Mouse (Mus musculus) right cerebral cortex, adult 2 months (tissue): ENCODE data around the gene Tbxas1.

Experiments used
- DNase-seq, 2 experiments: peaks; one replicate each; pipeline ENCODE4 v3.0.0; 2021 to 2022; ENCODE audit warnings: low spot score in 2 of 2

The Tbxas1 gene

GRCm38 (mm10) chr6:38995774-38996173 lies 120.6 kb downstream of the Tbxas1 start:
- no peak for DNase-seq

GRCm38 (mm10) chr6:38997838-38998237 lies 122.6 kb downstream of the Tbxas1 start:
- DNase-seq: no peak

DNA sequence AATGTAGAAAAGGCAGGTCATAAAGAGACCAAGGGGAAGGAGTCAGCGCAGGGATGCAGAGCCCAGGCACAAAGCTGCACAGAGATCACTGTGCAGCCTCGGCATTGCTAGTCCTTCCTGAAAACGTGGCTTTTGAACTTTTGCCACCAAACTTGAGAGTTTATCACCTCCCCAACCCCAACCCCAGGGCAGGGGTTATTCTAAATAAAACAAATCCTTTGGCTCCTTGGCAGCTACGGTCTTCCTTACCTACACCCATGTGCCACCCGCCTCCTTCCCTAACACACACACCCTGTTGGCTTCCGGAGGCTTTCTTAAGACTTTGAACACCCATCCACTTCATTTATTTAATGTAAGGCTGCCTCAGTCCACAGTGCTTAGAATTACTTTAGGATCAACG lies 127.9 kb downstream of the Tbxas1 start:
- no peak for DNase-seq

DNA sequence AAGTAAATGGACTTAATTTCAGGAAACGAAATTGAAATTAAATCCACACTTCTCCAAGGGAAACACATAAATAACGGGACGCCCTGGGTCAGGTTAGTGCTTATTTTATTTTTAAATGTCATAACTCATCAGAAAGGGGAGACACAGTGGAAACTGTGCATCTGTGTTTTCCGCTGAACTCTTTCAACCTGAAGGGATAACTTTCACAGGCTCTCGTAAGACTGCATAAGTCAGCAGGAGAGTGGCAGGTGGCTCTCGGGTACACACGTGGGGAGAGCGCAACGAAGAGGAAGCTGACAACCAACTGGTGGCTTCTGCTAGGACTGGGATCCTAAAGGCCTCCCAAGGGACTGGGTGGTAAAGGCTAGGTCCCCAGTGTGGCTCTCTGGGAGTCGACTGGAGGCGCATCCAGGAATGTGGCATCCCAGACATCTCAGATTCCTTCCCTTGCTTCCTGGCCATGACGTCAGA lies 128.8 kb downstream of the Tbxas1 start:
- DNase-seq: no peak

- DNase-seq: no peak
Observed at GRCm38 (mm10) chr6:39005267-39005944, 130.2 kb downstream of the Tbxas1 start.

DNA sequence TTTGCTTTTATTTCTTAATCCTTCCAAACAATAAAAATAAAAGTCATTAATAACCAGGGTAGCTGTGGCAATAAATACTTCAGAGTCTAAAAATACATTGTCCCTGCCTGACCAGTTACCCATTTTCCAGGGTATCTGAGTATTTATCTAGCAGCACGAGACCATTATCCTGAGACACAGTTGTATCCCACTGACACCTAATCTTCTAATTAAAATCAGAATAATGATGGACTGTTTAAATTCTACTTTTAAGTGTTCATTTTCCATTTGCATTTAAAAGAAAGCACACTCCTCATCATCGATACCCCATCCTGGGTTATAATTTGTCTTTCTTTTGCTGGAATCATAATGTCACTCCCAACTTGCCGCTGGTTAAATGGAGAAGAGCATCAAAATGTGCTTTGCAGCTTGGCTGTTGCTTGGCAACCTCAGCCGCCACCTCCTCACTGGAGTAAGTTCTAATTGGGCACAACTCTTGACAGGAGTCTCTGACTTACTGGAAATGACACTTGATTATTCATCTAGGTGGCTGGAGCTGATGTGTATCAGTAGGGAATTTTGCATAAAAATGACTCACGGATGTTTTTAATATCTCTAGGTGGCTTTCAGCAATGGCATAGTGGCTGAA lies 130.9 kb downstream of the Tbxas1 start:
- DNase-seq: peak; percentile 59 to 63

GRCm38 (mm10) chr6:39007223-39007622 lies 132.0 kb downstream of the Tbxas1 start:
- DNase-seq: no peak

GRCm38 (mm10) chr6:39008116-39008515 lies 132.9 kb downstream of the Tbxas1 start:
- no peak for DNase-seq

DNA sequence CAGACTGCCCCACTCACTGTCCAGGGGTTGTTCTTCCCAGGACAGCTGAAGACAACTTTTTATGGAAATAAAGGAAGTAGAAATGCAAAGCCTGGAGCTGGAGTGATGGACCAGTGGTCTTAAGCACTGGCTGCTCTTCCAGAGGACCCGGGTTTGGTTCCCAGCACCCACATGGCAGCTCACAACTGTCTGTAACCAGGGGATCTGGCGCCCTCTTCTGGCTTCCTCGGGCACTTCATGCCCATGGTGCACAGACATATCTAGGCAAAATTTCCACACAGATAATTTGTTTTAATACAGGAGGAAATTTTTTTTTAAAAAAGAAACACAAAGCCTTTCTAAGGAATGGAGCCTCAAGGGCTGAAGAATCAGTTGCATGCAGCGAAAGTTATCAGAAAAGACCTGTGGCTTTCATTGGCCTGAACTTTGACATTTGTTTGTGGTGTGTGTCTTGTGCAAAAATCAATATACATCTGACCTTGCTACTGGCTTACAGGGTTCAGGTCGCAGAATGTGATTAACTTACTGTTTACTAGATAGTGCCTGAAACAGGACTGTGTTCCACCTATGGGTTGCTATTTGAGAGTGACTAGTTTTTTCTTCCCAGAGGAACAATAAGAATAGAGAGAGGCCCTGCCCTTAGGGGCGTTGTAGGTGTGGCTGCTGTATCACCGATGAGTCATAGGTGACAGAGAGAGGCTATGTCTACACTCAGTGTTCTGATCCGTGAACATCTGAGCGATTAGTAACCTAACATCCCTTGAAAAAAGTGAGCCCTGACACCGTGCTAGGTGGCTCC lies 138.0 kb downstream of the Tbxas1 start:
- DNase-seq: no peak

GRCm38 (mm10) chr6:39017942-39018341 lies 142.7 kb downstream of the Tbxas1 start:
- no peak for DNase-seq

DNA sequence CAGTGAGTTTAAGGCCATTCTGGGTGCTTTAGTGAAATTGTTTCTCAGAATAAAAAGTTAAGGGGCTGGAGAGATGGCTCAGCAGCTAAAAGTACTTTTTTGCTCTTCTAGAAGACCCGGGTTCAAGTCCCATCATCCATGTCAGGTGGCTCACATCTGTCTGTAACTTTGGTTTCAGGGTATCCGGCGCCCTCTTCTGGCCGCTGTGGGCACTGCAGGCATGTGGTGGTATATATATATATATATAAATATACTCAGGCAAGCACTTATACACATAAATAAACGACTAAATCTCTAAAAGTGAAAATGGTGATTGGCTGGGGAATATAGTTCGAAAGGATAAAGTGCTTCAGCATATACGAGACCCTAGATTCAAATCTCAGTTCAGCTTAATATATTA lies 143.6 kb downstream of the Tbxas1 start:
- no peak for DNase-seq

GRCm38 (mm10) chr6:39019219-39019618 lies 144.0 kb downstream of the Tbxas1 start:
- no peak for DNase-seq

- no peak for DNase-seq
Observed at GRCm38 (mm10) chr6:39021909-39022308, 146.7 kb downstream of the Tbxas1 start.

- DNase-seq: no peak
Observed at GRCm38 (mm10) chr6:39022461-39023181, 147.4 kb downstream of the Tbxas1 start.

- no peak for DNase-seq
Observed at GRCm38 (mm10) chr6:39024631-39025030, 149.4 kb downstream of the Tbxas1 start.

GRCm38 (mm10) chr6:39025038-39025437 lies 149.8 kb downstream of the Tbxas1 start:
- DNase-seq: no peak

DNA sequence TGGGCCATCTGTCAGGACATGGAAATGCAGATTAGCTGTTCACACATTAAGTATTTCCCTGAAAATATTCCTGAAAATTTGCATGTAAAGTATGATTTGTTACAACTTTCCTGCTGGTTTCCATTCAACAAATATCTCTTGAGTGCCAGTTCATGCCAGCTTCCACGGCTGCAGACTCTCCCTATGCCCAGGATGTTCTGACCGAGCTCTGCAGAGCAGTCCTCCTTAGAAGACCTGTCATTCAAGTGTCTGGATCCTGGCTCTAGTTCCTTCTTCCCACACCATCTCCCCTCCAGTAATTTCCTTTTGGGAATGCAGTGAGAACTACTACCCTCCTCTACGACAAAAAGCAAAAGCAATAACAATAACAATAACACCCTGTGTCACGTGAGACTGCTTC lies 155.5 kb downstream of the Tbxas1 start:
- DNase-seq: no peak

- no peak for DNase-seq
Observed at GRCm38 (mm10) chr6:39033676-39034075, 158.5 kb downstream of the Tbxas1 start.

GRCm38 (mm10) chr6:39035039-39035438 lies 159.8 kb downstream of the Tbxas1 start:
- DNase-seq: no peak

DNA sequence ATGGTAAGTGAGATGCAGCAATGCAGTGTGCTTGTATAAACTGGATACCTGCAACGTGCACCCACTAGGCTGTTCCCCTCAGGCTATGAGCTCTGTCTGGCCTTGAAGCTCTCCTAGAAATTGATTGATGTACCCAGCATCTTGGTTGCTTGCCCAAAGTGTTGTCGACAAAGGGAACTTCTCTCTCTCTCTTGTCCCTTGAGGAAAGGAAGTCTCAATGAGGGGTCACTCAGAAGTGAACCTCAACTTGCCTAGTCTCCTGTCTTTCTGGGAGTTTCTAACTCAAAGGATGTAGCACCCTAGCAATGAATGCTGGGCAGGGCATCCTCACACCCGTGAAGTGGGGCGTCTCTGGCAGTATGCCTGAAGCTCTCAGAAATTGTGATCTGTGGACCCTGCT lies 161.0 kb downstream of the Tbxas1 start:
- no peak for DNase-seq

GRCm38 (mm10) chr6:39040451-39040850 lies 165.2 kb downstream of the Tbxas1 start:
- peak; percentile 45 to 51 for DNase-seq

DNA sequence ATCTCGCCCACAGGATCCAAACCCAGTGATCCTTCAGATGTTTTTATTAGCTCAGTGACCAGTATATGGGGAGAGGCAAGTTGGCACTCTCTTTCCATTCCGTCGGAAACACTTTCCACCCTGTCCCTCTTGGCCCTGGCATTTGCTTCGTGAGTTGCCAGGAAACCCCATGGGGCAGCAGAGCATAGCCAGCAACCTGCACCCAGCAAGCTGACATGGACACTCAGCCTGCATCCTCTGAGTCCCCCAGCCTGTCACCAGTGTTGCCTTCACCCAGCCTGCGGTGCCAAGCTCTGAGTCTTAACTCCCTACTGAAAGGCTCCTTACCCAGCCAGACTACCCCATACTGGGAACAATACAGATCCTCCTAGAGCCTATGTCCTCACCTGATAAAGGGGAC lies 173.9 kb downstream of the Tbxas1 start:
- no peak for DNase-seq
